Mouse (Mus musculus) embryonic facial prominence, embryonic 13.5 days (tissue): Measurements from ENCODE around the gene Mprip. TPM values are rescaled to one million over a fixed set of nuclear protein-coding genes. Genes with fewer than 3 reads are reported as not detected.

ENCODE experiments used
- ATAC-seq: fragments of 200-750 bp; cut with Nextera tagmentation; 2 replicates; pipeline ENCODE4 v1.8.0; 2017; ENCODE audit warnings: low read depth; ENCODE audit not compliant: insufficient number of reproducible peaks, insufficient read depth, low FRiP score, low TSS enrichment
- H3K27ac ChIP-seq: fragments of 300-500 bp; sonication (generic); 2 replicates; pipeline ENCODE4 v1.5.1; 2015; ENCODE audit warnings: moderate library complexity, mild to moderate bottlenecking, inconsistent platforms
- H3K27me3 ChIP-seq: fragments of 300-500 bp; sonication (generic); 2 replicates; pipeline ENCODE4 v1.6.1; 2015; ENCODE audit warnings: mild to moderate bottlenecking, inconsistent platforms
- H3K36me3 ChIP-seq: fragments of 300-500 bp; sonication (generic); 2 replicates; pipeline ENCODE4 v1.6.1; 2015; ENCODE audit warnings: mild to moderate bottlenecking, inconsistent platforms
- H3K4me1 ChIP-seq: fragments of 300-500 bp; sonication (generic); 2 replicates; pipeline ENCODE4 v1.6.1; 2015; ENCODE audit warnings: inconsistent platforms
- H3K4me2 ChIP-seq: fragments of 300-500 bp; sonication (generic); 2 replicates; pipeline ENCODE4 v1.6.1; 2015; ENCODE audit warnings: moderate library complexity, mild to moderate bottlenecking, inconsistent platforms
- H3K4me3 ChIP-seq: fragments of 300-500 bp; sonication (generic); 2 replicates; pipeline ENCODE4 v1.5.1; 2015; ENCODE audit warnings: mild to moderate bottlenecking, inconsistent platforms
- H3K9ac ChIP-seq: fragments of 300-500 bp; sonication (generic); 2 replicates; pipeline ENCODE4 v1.6.1; 2015; ENCODE audit warnings: mild to moderate bottlenecking, inconsistent platforms
- H3K9me3 ChIP-seq: fragments of 300-500 bp; sonication (generic); 2 replicates; pipeline ENCODE4 v1.6.1; 2016; ENCODE audit warnings: inconsistent platforms
- WGBS: fragments of 180-500 bp; shearing (Covaris S2); methylation state at CpG from one replicate; pipeline ENCODE4 v1.1.7; 2015; ENCODE audit warnings: mixed read lengths; 5-methylcytosine and 5-hydroxymethylcytosine counted together
- polyA plus RNA-seq: library from polyadenylated mRNA; unstranded; fragments of >200 nt; fragmentation: Nextera tagmentation; extraction: Ambion mirVana; gene quantifications from 2 replicates; pipeline ENCODE4 v1.2.1, GENCODE M21; 2015

The Mprip gene
- polyA plus RNA-seq, 1 experiment from 2014 or later: 40.0 TPM

DNA sequence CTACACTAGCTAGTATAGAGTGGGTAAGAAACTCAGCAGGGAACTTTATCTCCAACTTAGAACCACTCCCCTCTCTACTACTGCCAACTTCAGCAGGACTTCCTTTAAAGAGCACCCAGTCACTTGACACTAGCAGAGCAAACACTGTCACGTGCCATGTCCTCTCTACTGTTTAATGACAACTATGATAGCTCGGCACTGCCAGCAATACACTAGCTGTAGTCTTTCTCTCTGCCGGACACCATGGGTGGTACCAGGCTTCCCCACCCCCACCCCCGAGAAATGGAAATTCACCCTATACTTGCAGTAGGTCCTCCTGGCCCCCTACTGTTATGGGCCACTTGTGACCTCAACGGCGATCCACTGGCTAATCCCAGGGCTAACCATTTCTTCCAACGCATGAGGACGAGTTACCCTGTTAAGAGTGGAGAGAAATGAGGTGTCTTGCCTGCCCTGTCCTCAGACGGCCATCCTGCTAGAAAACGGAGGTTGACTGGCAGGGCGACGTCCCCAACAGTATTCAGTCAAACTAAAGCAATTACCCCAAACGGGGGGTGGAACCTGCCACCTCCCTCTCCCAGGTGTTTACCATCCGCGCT is 148.1 kb downstream of the Mprip start:
- Histone ChIP-seq H3K36me3 (peaks cover 38% of the 10 kb centered on the region), H3K4me1 (peaks cover 24% of the 10 kb centered on the region), H3K4me2 (peak overlapping the region; percentile 85), H3K4me3 (peak overlapping the region; percentile 74), H3K9ac (peak overlapping the region; percentile 94), H3K9me3 (no peaks in the 10 kb centered on the region), H3K27ac (peak overlapping the region; percentile 97), H3K27me3 (no peaks in the 10 kb centered on the region)
- ATAC-seq: no peak
- 1% methylated on average over 15 of the region's 15 CpGs for WGBS

DNA sequence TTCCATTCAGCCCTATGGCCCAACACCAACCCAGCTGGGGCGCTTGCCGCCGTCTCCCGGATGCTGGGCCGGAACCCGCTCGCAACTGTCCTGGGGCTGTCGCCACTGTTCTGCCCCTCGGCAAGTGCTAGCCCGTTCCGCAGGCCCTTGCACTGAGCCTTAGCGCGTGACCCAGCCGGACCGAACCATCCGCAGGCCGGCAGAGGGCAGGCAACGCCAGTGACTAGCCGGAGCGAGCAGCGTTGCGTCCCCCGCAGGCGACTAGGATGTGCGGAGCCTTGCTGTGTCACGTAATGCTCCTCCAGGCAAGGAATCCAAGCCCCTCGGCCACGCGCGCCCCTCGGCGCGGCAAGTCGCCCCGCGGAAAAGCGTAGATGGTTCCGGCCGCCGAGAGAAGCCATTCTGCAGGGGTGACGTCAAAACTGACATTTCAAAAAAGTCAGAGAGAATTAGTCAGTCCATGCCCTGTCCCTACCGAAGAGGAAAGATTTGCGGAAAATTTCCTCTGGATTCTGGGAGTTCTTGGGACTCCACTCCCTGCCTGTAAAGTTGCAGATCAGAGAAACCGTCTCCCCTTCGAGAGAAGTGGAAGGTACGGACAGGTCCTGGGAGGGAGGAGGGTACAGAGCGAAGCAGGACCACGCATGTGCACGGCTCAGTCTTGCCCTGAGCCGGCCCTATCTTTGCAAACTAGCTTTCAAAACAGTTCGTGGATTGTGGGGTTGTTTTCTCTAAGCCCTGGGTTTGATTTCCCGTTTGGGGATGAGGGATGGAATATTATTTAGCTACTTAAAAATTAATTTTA is 148.8 kb downstream of the Mprip start, which contains the start of gene Flcn:
Gene Flcn (minus strand): TSS at position 347 of the 805 bp plus-strand sequence.
- H3K4me3 ChIP-seq: peak within 1 kb of the TSS; percentile 74
- ATAC-seq: peak; percentile 89
- peak within 1 kb of the TSS; percentile 85 for H3K4me2 ChIP-seq
- no peaks in the 10 kb centered on the region for H3K9me3 ChIP-seq
- H3K27ac ChIP-seq: peak within 1 kb of the TSS; percentile 97
- H3K36me3 ChIP-seq: peaks cover 31% of the 10 kb centered on the region
- peak within 1 kb of the TSS; percentile 94 for H3K9ac ChIP-seq
- under 1% methylated on average over 52 of the region's 52 CpGs for WGBS
- H3K4me1 ChIP-seq: peaks cover 24% of the 10 kb centered on the region
- no peaks in the 10 kb centered on the region for H3K27me3 ChIP-seq

- Histone ChIP-seq H3K4me1 (peaks cover 24% of the 10 kb centered on the region), H3K9ac (peak overlapping the region; percentile 94), H3K4me2 (peak overlapping the region; percentile 85), H3K27me3 (no peaks in the 10 kb centered on the region), H3K4me3 (peak overlapping the region; percentile 74), H3K36me3 (peaks cover 27% of the 10 kb centered on the region), H3K27ac (peak overlapping the region; percentile 97), H3K9me3 (no peaks in the 10 kb centered on the region)
- ATAC-seq: no peak
- 56% methylated on average over 14 of the region's 14 CpGs for WGBS
Measured at GRCm38 (mm10) chr11:59810480-59811158, 149.5 kb downstream of the Mprip start.

DNA sequence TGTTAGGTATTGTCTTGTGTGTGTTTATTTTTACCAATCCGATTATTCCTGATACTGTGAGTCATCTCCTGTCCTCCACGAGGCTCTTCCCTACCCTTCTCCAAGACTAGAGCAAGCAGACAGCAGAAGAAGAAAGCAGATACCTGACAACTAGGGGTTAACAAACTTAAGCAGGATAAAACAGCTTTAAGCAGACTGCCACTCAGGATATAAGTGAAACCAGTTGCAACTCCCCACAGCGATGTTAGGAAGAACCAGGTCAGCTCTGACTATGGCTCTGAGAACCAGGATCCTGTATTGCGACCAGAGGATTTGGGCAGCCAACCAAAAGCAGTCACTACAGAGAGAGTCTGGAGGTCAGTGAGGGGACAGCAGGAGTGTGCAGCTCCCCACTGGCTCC is 150.1 kb downstream of the Mprip start:
- H3K27ac ChIP-seq: peak overlapping the region; percentile 97
- H3K36me3 ChIP-seq: peaks cover 27% of the 10 kb centered on the region
- H3K27me3 ChIP-seq: no peaks in the 10 kb centered on the region
- H3K9ac ChIP-seq: peak overlapping the region; percentile 60
- H3K9me3 ChIP-seq: no peaks in the 10 kb centered on the region
- peaks cover 24% of the 10 kb centered on the region for H3K4me1 ChIP-seq
- no peak for ATAC-seq
- 36% methylated on average over 4 of the region's 4 CpGs for WGBS
- H3K4me2 ChIP-seq: peak overlapping the region; percentile 85
- peak overlapping the region; percentile 18; the same call in 1 of the 2 replicates for H3K4me3 ChIP-seq

- no peak overlapping the region for H3K9ac ChIP-seq
- H3K4me2 ChIP-seq: no peak overlapping the region
- peaks cover 21% of the 10 kb centered on the region for H3K4me1 ChIP-seq
- H3K27me3 ChIP-seq: no peaks in the 10 kb centered on the region
- no peak overlapping the region for H3K4me3 ChIP-seq
- no peak for ATAC-seq
- H3K9me3 ChIP-seq: no peaks in the 10 kb centered on the region
- WGBS: 53% methylated on average over 3 of the region's 3 CpGs
- no peak overlapping the region for H3K27ac ChIP-seq
- H3K36me3 ChIP-seq: peaks cover 30% of the 10 kb centered on the region
Measured at GRCm38 (mm10) chr11:59813276-59813675, 152.2 kb downstream of the Mprip start.

- H3K9ac ChIP-seq: no peak overlapping the region
Measured at GRCm38 (mm10) chr11:59814311-59814710, 153.2 kb downstream of the Mprip start.

GRCm38 (mm10) chr11:59814936-59815335 is 153.8 kb downstream of the Mprip start:
- ATAC-seq: no peak
- WGBS: 87% methylated on average over 6 of the region's 6 CpGs
- Histone ChIP-seq H3K4me1 (peaks cover 12% of the 10 kb centered on the region), H3K27ac (no peak overlapping the region), H3K27me3 (no peaks in the 10 kb centered on the region), H3K4me3 (no peak overlapping the region), H3K36me3 (peaks cover 46% of the 10 kb centered on the region), H3K4me2 (no peak overlapping the region), H3K9me3 (no peaks in the 10 kb centered on the region), H3K9ac (no peak overlapping the region)

More at GRCm38 (mm10) chr11:59814311-59814710, 153.2 kb downstream of the Mprip start:
- Histone ChIP-seq H3K27ac (no peak overlapping the region), H3K4me3 (no peak overlapping the region), H3K36me3 (peaks cover 40% of the 10 kb centered on the region), H3K9me3 (no peaks in the 10 kb centered on the region), H3K27me3 (no peaks in the 10 kb centered on the region), H3K4me1 (peaks cover 12% of the 10 kb centered on the region), H3K4me2 (no peak overlapping the region)
- WGBS: 75% methylated on average over 1 of the region's 1 CpGs
- no peak for ATAC-seq

DNA sequence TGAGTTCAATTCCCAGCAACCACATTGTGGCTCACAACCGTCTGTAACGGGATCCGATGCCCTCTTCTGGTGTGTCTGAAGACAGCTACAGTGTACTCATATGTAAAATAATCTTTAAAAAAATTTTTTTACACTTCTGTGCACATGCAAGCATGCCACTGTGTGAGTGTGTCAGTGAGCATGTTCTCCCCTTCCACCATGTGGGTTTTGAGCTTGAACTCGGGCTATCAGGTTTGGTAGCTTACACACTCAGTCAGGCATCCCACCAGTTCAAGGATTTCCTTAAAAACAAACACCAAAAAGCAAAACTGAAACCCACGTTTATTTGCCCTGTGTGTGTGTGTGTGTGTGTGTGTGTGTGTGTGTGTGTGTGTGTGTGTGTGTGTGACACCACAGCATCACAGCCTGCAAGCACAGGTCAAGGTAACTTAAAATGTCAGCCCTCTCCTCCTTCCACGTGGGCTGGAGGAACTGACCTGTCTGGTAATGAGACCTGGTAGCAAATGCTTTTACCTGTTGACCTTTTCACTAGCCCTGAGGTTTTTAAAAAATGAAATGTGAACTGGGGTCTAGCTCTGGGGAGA is 154.5 kb downstream of the Mprip start:
- H3K9ac ChIP-seq: no peak overlapping the region
- WGBS: 87% methylated on average over 6 of the region's 6 CpGs

DNA sequence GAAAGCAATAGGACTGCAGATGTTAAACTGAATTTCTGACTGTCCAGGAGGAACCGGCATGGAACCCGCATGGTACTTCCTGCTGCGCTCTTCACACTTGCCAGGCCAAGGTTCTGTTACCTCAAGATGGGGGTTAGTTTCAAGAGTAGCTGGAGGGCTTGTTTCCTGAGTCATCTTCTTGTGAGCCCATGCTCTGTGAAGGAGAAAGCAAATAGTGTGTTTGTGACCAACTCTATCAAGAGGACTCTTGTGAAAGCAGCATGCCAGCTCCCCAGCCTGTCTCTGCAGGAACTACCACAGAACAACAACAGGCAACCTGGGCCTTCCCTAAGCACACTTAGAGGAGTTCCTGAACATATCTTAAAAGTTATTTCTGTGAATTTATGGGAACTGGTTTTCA is 156.8 kb downstream of the Mprip start:
- Histone ChIP-seq H3K27ac (no peak overlapping the region), H3K9me3 (no peaks in the 10 kb centered on the region), H3K4me2 (no peak overlapping the region), H3K4me3 (no peak overlapping the region), H3K27me3 (no peaks in the 10 kb centered on the region), H3K4me1 (no peaks in the 10 kb centered on the region), H3K9ac (no peak overlapping the region), H3K36me3 (peaks cover 75% of the 10 kb centered on the region)
- WGBS: 94% methylated on average over 3 of the region's 3 CpGs
- no peak for ATAC-seq

More for the DNA sequence above, 154.5 kb downstream of the Mprip start:
- H3K4me1 ChIP-seq: peaks cover 11% of the 10 kb centered on the region
- no peak overlapping the region for H3K4me2 ChIP-seq
- H3K4me3 ChIP-seq: no peak overlapping the region
- H3K36me3 ChIP-seq: peaks cover 53% of the 10 kb centered on the region
- no peak for ATAC-seq
- H3K27ac ChIP-seq: no peak overlapping the region
- H3K27me3 ChIP-seq: no peaks in the 10 kb centered on the region
- H3K9me3 ChIP-seq: no peaks in the 10 kb centered on the region

- no peaks in the 10 kb centered on the region for H3K9me3 ChIP-seq
Measured at GRCm38 (mm10) chr11:59821625-59822024, 160.5 kb downstream of the Mprip start.

More at GRCm38 (mm10) chr11:59821625-59822024, 160.5 kb downstream of the Mprip start:
- no peak overlapping the region for H3K4me2 ChIP-seq
- no peak overlapping the region for H3K4me3 ChIP-seq
- 86% methylated on average over 3 of the region's 3 CpGs for WGBS
- no peaks in the 10 kb centered on the region for H3K27me3 ChIP-seq
- no peak for ATAC-seq
- H3K36me3 ChIP-seq: peaks cover 96% of the 10 kb centered on the region
- H3K27ac ChIP-seq: no peak overlapping the region
- no peak overlapping the region for H3K9ac ChIP-seq
- H3K4me1 ChIP-seq: no peaks in the 10 kb centered on the region
